Mouse (Mus musculus) E14TG2a.4 (cell line): ENCODE measurements at regions not wholly inside any gene's neighbourhood (a gene's known extent, or its start where the extent isn't known, plus 50 kb on each side); places are given as distances from the start of the nearest gene placed in this dataset.

Experiments
- CTCF ChIP-seq: conservative IDR thresholded peaks from 2 replicates; pipeline ENCODE4 v1.5.1; 2014; ENCODE audit warnings: low read length
- NANOG ChIP-seq: IDR thresholded peaks from 2 replicates; pipeline ENCODE4 v1.6.1; 2014; ENCODE audit warnings: borderline replicate concordance, low read length, mixed read lengths

GRCm38 (mm10) chr2:96253661-96254060, 64.3 kb upstream of the Lrrc4c start:
- TF ChIP-seq CTCF = no peak
- TF ChIP-seq NANOG = no peak
